Mouse (Mus musculus) frontal cortex, postnatal 25 days (tissue): Measurements from ENCODE around the gene Palm.

Source experiments
- DNase-seq, 2 experiments: peaks; one replicate each; pipeline ENCODE4 v3.0.0; 2022; ENCODE audit warnings: low spot score in 2 of 2

Palm gene

GRCm38 (mm10) chr10:79855558-79856184, 62.3 kb downstream of the Palm start:
- DNase-seq: no peak

GRCm38 (mm10) chr10:79856280-79856679, 62.9 kb downstream of the Palm start:
- no peak for DNase-seq

GRCm38 (mm10) chr10:79856704-79857451, 63.5 kb downstream of the Palm start:
- DNase-seq: no peak

DNA sequence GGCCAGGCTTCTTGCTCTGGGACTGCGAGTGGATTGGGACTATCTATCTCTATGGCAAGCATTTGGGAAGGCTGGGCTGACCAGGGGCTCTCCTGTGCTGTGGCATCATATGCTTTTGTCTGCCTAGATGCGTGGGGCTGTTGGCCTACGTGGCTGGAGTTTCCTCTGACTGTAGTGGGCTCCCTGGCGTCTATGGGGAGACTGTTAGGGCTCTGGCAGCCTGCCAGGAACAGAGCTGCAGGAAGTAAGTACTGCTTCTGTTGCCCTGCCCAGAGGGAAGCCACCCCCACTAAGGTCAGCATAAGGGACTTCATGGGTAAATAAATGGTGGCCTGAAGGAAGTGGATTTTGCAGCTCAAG, 64.1 kb downstream of the Palm start:
- DNase-seq: no peak

- no peak for DNase-seq
Observed at GRCm38 (mm10) chr10:79857894-79858293, 64.5 kb downstream of the Palm start.

DNA sequence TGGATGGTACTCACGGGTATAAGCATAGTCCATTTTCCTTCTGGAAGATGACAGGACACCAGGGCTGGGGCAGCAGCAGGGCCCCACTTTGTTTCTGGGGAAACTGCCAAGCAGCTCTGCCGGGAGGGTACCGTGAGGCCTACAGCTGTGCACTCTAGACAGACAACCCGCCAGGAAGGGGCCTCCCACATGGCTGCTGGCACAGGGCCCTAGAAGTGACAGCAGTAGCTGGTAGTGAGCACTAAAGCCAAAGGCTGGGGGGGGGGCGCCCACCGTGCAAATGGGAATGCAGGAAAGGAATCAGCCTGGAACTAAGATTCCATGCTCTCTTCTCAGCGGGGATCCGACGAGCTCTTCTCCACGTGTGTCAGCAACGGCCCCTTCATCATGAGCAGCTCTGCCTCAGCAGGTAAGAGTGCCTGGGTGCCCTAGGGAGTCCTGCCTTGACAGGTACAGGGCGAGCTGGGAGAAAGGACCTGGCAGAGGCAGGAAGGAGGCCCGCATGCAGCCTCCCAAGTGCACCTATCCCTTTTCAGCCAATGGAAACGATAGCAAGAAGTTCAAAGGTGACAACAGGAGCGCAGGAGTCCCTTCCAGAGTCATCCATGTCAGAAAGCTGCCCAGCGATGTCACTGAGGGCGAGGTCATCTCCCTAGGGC, 65.2 kb downstream of the Palm start:
- no peak for DNase-seq

DNA sequence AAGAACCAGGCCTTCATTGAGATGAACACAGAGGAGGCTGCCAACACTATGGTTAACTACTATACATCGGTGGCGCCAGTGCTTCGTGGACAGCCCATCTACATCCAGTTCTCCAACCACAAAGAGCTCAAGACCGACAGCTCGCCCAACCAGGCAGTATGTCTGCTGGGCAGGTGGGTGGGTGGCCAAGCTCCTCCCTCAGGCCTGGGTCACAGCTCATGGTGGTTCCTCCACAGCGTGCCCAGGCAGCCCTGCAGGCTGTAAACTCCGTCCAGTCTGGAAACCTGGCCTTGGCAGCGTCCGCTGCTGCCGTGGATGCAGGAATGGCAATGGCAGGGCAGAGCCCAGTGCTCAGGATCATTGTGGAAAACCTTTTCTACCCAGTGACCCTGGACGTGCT, 65.7 kb downstream of the Palm start:
- DNase-seq: no peak

GRCm38 (mm10) chr10:79860079-79860911, 66.9 kb downstream of the Palm start:
- DNase-seq: no peak

DNA sequence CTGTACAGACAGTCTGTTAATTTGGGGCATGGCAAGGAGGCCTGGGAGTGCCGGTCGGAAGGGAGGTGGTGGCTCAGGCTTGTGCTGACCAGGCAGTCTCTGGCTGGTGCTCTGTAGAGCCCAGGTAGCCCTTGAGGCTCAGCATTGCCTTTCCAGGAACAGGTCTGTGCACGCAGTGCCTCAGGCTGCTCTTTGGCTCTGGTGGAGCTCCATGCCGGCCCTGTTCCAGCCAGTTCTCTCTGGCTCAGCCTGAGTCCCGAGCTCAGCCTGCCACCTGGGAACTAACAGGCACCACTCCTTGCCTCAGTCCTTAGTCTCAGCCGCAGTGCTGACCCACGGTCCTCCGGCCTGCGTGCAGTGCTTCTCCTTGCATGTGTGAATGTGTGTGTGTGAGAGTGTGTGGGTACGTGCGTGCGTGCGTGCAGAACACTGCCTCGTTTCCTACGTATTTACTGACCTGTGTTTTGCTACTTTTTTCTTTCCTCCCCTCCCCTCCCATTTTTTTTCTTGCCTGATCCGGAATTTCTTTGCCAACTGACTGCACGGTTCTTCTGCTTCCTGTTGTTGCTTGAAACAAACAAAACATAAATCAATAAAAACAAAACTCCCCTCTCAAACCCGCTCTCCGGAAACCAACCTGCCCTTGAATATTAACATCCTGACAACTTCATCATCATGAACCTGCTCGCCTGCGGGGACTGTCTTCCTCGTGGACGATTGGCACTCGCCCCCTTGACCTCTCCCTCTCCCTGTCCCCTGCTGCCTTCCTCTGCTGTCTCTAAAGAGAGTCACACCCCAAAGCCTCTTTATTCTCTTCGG, 68.1 kb downstream of the Palm start:
- DNase-seq: no peak

DNA sequence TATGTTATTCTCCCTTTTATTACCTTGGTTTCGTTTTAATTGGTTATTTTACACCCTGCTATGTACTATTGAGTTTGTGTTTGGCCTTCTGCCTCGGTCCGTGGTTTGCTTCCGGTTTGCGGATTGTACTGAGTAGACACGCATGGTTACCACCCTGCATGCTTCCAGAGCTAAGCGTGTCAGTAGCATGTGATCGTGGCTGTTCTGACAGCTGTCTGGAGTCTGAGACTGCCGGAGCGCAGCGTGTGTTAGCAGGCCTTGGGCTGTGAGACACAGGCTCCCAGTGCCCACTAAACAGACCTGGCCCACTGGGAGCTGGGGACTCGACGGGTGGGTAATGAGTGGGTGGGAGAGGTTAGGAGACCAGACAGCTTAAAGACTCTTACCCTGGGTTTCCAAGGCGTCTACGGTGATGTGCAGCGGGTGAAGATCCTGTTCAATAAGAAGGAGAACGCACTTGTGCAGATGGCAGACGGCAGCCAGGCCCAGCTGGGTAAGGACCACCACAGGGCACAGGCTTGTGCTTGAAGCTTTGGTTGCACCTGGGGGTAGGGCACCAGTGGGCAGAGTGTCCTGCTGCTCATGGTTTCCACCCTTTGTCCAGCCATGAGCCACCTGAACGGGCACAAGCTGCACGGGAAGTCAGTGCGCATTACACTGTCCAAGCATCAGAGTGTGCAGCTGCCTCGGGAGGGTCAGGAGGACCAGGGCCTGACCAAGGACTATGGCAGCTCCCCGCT, 68.8 kb downstream of the Palm start:
- no peak for DNase-seq

DNA sequence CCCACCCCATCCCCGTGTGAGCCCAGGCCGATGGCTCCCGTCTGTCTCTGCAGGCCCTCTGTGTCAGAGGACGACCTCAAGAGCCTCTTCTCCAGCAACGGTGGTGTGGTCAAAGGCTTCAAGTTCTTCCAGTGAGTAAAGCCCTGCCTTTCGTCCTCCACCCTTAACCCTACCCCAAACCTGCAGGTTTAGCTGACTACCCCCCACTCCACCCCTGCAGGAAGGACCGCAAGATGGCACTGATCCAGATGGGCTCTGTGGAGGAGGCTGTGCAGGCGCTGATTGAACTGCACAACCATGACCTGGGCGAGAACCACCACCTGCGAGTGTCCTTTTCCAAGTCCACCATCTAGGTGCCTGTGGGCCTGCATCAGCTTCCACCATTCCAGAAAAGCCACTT, 69.6 kb downstream of the Palm start:
- no peak for DNase-seq

GRCm38 (mm10) chr10:79864351-79865188, 71.2 kb downstream of the Palm start:
- DNase-seq: no peak

DNA sequence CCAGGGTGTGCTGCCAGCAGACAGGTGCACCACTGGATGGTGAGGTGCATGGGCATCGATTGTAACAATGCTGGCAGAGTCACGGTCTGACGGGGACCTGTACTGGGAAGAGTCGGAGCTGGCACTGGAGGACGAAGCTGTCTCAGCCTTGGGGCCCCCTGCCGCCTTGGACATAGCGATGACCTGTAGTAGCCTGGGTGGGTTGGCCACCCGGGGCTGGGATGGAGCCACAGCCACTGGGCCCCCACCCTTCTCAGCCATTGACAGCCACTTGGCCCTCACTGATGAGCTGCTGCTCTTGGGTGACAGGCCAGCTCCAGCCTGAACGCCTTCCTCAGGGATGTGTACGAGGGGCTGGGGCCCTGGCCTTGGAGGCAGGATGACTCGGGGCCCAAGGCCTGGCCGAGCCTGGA, 71.8 kb downstream of the Palm start:
- DNase-seq: no peak

DNA sequence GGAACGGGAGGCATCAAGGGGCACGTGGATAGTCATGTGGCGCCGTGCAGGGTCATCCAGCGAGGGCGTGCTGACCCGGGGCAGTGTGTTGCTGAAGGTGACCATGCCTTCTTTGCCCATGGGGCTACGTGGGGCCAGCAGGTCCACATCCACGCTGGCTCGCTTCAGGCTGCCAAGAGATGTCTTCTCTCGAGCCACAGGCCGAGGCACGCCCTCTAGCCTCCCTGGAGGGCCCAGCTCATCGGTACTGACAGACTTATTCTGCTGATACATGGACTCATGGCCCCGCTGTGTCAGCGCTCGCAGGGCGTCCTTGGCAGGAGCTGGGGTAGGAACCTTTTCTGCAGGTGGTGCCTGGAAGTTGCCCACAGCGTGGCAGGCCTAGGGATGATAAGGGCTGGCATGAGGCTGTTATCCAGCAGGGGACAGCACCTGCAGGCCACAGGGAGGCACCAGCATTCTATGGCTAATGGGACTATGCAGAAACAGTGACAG, 72.5 kb downstream of the Palm start:
- no peak for DNase-seq

- DNase-seq: no peak
Observed at GRCm38 (mm10) chr10:79866601-79867000, 73.2 kb downstream of the Palm start.
